Comparison of ENCODE assay signal across 8 mouse cellular contexts in the genomic region with DNA sequence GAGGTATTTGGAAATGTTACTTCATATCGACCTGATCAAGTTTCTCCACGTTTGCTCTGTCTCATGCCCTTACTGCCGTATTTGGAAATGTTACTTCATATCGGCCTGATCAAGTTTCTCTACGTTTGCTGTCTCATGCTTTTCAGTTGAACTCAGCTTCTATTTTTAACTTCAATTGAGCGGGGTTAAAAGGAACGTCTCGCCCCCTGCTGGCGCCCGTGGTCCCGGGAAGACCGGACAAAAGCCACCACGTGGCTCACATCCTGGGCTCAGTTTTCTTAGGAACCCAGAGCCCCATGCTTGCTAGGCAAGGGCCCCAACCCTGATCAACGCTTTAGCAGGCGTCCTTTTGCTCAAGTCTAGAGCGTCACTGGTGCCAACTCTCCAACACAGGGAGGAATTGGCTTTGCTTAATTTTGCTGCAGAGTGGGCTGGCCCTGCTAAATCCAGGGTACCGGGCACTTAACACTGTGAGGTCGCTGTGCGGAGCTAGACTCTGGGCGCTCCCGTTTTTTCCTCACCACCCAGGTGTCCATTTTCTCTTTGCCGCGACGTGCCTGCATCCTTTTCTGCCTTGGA. TPM values are rescaled to one million over a fixed set of nuclear protein-coding genes. Genes with fewer than 3 reads are reported as not detected.
A peak's percentile ranks its signal among the peaks of the same experiment; 100 is the strongest.
DNase-seq lines count a peak whose midpoint lies in the region; ATAC-seq lines count a peak whose summit lies in the region.

No protein-coding gene starts in this region.

- H3K27ac ChIP-seq in hindbrain, embryonic 12.5 days: peak overlapping the region; percentile 86

- no peaks in the 10 kb centered on the region for H3K36me3 ChIP-seq in hindbrain, embryonic 12.5 days

- H3K4me3 ChIP-seq in hindbrain, embryonic 12.5 days: peak overlapping the region; percentile 52

- H3K9me3 ChIP-seq in hindbrain, embryonic 12.5 days (replicated peaks): no peaks in the 10 kb centered on the region

- peak; percentile 95 for DNase-seq in NIH3T3 (ENCODE audit: low read depth)
- peak; percentile 83 to 85 for DNase-seq in cerebellum, postnatal 10 days
- peak; percentile 61 to 76 for DNase-seq in frontal cortex, postnatal 10 days (ENCODE audit: low spot score in 2 of 2)
- DNase-seq in layer of hippocampus, postnatal 14 days (ENCODE audit: low spot score in 2 of 2): peak; percentile 77
- peak; percentile 93 for DNase-seq in lung, postnatal 14 days
- DNase-seq in retina, adult 2 months (ENCODE audit: low read depth, low spot score): peak; percentile 53
- peak; percentile 84 to 87 for DNase-seq in thymus, postnatal 36 days

- H3K4me1 ChIP-seq in hindbrain, embryonic 12.5 days: no peaks in the 10 kb centered on the region

- no peaks in the 10 kb centered on the region for H3K27me3 ChIP-seq in hindbrain, embryonic 12.5 days

- peak overlapping the region; percentile 87 for H3K4me2 ChIP-seq in hindbrain, embryonic 12.5 days (replicated peaks)

- peak overlapping the region; percentile 74 for H3K9ac ChIP-seq in hindbrain, embryonic 12.5 days

- under 1% methylated on average over 24 of the region's 24 CpGs for WGBS in hindbrain, embryonic 12.5 days

- ATAC-seq in hindbrain, embryonic 12.5 days (ENCODE audit: low FRiP score): peak; percentile 79

RNA-seq across cellular contexts. Expression of a gene that starts 42.3 kb away (rescaled TPM):
- 26.3 and 27.1 TPM in 2 replicates for polyA plus RNA-seq in hindbrain, embryonic 12.5 days (2016; fragmentation: Nextera tagmentation; extraction: Ambion mirVana)
- 10 to 100 TPM; 12.9 to 13.0 TPM for total RNA-seq in layer of hippocampus, postnatal 14 days (2021)

RNA-seq across cellular contexts. Expression of a gene that starts 57.3 kb away (rescaled TPM):
- polyA plus RNA-seq in hindbrain, embryonic 12.5 days (2016; fragmentation: Nextera tagmentation; extraction: Ambion mirVana): 20.7 and 23.3 TPM in 2 replicates
- total RNA-seq in layer of hippocampus, postnatal 14 days (2021): 10 to 100 TPM; 12.1 to 14.6 TPM

Comparison
In these comparisons a context has a peak if more than half of its experiments do, and no peak if none do; other contexts are left out.
1. Peak in every context shown above with its lines: DNase-seq, ATAC-seq, H3K4me3 ChIP-seq and H3K27ac ChIP-seq.